Mouse (Mus musculus): ENCODE measurements at regions not wholly inside any gene's neighbourhood (a gene's known extent, or its start where the extent isn't known, plus 50 kb on each side); places are given as distances from the start of the nearest gene placed in this dataset. TPM values are rescaled to one million over a fixed set of nuclear protein-coding genes. Genes with fewer than 3 reads are reported as not detected.

DNA sequence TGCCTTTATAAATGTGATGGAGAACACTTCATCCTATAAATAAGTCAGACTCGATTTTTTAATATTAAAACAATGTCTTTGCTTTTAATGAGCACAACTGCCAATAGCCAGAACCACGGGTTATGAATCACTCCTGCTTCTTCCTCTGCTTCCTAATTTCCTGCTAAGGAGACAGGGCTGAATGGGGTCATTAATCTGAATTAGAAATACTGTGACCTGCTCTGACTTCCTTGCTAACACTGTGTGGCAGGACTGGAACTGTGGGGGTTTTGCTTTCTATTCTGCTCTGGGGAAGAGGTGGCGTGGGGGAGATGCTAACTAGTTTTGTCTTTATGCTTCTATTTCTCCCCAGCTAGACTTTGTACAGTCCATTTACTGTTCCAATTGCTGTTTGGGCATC, 52.6 kb upstream of the Ccdc85a start:
- WGBS: 50% methylated on average over 3 of the region's 3 CpGs
- H3K27me3 ChIP-seq (replicated peaks; ENCODE audit: control insufficient read depth, insufficient read depth, low read length): no peaks in the 10 kb centered on the region
- H3K4me3 ChIP-seq (ENCODE audit: low read depth, low read length): no peak overlapping the region
- DNase-seq (ENCODE audit: low spot score): no peak
- no peaks in the 10 kb centered on the region for H3K4me1 ChIP-seq (replicated peaks; ENCODE audit: control insufficient read depth, insufficient read depth, low read length)
- no peak overlapping the region for H3K4me2 ChIP-seq
- no peaks in the 10 kb centered on the region for H3K9me3 ChIP-seq (ENCODE audit: control insufficient read depth, low read length)
- no peak overlapping the region for H3K27ac ChIP-seq (ENCODE audit: low read depth, low read length)
- no peaks in the 10 kb centered on the region for H3K36me3 ChIP-seq (ENCODE audit: control insufficient read depth, insufficient read depth, low read length)
- no peak overlapping the region for H3K9ac ChIP-seq (ENCODE audit: low read depth, low read length)
- ATAC-seq (replicated peaks; ENCODE audit: low FRiP score): no peak

MicroRNAs in the stretch of these regions (microRNA counts, 519-probe panel; counts per million panel counts)
- not detected for microRNA mmu-miR-216a
- microRNA mmu-miR-216b: not detected
- not detected for microRNA mmu-miR-217

Small RNA genes lying in the stretch of these regions (microRNA-seq; reads per million reads assigned to microRNA genes)
- gene Mir216a (ENCODE audit: borderline number of aligned reads) (1.8 reads per million), gene Mir216b (ENCODE audit: borderline number of aligned reads) (not detected), gene Mir216c (ENCODE audit: borderline number of aligned reads) (not detected), gene Mir217 (ENCODE audit: borderline number of aligned reads) (24.6 reads per million, percentile 34 among the genes with 10 or more reads in this experiment)

Measured in liver, embryonic 11.5 days (tissue).